Mouse (Mus musculus) forebrain, embryonic 12.5 days (tissue): Measurements from ENCODE around the gene 1700010B08Rik. TPM values are rescaled to one million over a fixed set of nuclear protein-coding genes. Genes with fewer than 3 reads are reported as not detected.
"Not testable (repeated sequence)": the region's sequence is repeated elsewhere in the genome, so short reads cannot be mapped to it uniquely, and the experiment has no call there.

Experiments
- ATAC-seq: fragments of 200-750 bp; cut with Nextera tagmentation; 2 replicates; pipeline ENCODE4 v1.8.0; 2017; ENCODE audit warnings: moderate TSS enrichment; ENCODE audit not compliant: low FRiP score
- H3K27ac ChIP-seq: fragments of 300-500 bp; sonication (generic); 2 replicates; pipeline ENCODE4 v1.5.1; 2016; ENCODE audit warnings: mild to moderate bottlenecking
- H3K27me3 ChIP-seq: fragments of 300-500 bp; sonication (generic); 2 replicates; pipeline ENCODE4 v1.6.1; 2016; ENCODE audit warnings: mild to moderate bottlenecking
- H3K36me3 ChIP-seq: fragments of 300-500 bp; sonication (generic); replicated peaks from 2 replicates; pipeline ENCODE4 v1.6.1; 2016; ENCODE audit warnings: mild to moderate bottlenecking
- H3K4me1 ChIP-seq: fragments of 300-500 bp; sonication (generic); 2 replicates; pipeline ENCODE4 v1.6.1; 2016
- H3K4me2 ChIP-seq: fragments of 300-500 bp; sonication (generic); 2 replicates; pipeline ENCODE4 v1.6.1; 2016; ENCODE audit warnings: mild to moderate bottlenecking, moderate library complexity
- H3K4me3 ChIP-seq: fragments of 300-500 bp; sonication (generic); replicated peaks from 2 replicates; pipeline ENCODE4 v1.5.1; 2016; ENCODE audit warnings: mild to moderate bottlenecking
- H3K9ac ChIP-seq: fragments of 300-500 bp; sonication (generic); 2 replicates; pipeline ENCODE4 v1.6.1; 2016; ENCODE audit warnings: mild to moderate bottlenecking
- H3K9me3 ChIP-seq: fragments of 300-500 bp; sonication (generic); 2 replicates; pipeline ENCODE4 v1.6.1; 2016
- WGBS: fragments of 180-500 bp; shearing (Covaris S2); methylation state at CpG from one replicate; pipeline ENCODE4 v1.1.7; 2016; 5-methylcytosine and 5-hydroxymethylcytosine counted together
- polyA plus RNA-seq: library from polyadenylated mRNA; unstranded; fragments of >200 nt; fragmentation: Nextera tagmentation; extraction: Ambion mirVana; gene quantifications from 2 replicates; pipeline ENCODE4 v1.2.1, GENCODE M21; 2016

1700010B08Rik gene
- not detected in 2 replicates for polyA plus RNA-seq

GRCm38 (mm10) chr2:173719115-173719514, at the start of gene 1700010B08Rik:
1700010B08Rik (plus strand) TSS chr2:173719415.
- H3K9me3 ChIP-seq, H3K4me2 ChIP-seq, H3K4me3 ChIP-seq, H3K27ac ChIP-seq, H3K36me3 ChIP-seq, ATAC-seq, H3K9ac ChIP-seq, H3K27me3 ChIP-seq: not testable (repeated sequence)
- WGBS = 85% methylated on average over 5 of the region's 7 CpGs
- peaks cover 10% of the 10 kb centered on the region; the same call in 1 of the 2 replicates for H3K4me1 ChIP-seq

GRCm38 (mm10) chr2:173672328-173672896, 46.8 kb upstream of the 1700010B08Rik start:
- Histone ChIP-seq H3K9me3 (no peaks in the 10 kb centered on the region), H3K27me3 (no peaks in the 10 kb centered on the region), H3K4me3 (no peak overlapping the region), H3K4me2 (no peak overlapping the region), H3K9ac (no peak overlapping the region), H3K36me3 (peaks cover 19% of the 10 kb centered on the region), H3K27ac (no peak overlapping the region), H3K4me1 (peaks cover 9% of the 10 kb centered on the region)
- WGBS = 53% methylated on average over 2 of the region's 2 CpGs
- no peak for ATAC-seq

- 80% methylated on average over 1 of the region's 1 CpGs for WGBS
Observed at GRCm38 (mm10) chr2:173673469-173673868, 45.7 kb upstream of the 1700010B08Rik start.

GRCm38 (mm10) chr2:173678593-173678992, 40.6 kb upstream of the 1700010B08Rik start:
- no peaks in the 10 kb centered on the region for H3K9me3 ChIP-seq
- H3K27me3 ChIP-seq = no peaks in the 10 kb centered on the region
- no peak overlapping the region for H3K4me3 ChIP-seq
- no peak overlapping the region for H3K4me2 ChIP-seq
- no peak overlapping the region for H3K9ac ChIP-seq
- WGBS = 94% methylated on average over 2 of the region's 2 CpGs
- no peak overlapping the region for H3K27ac ChIP-seq
- H3K36me3 ChIP-seq = peaks cover 11% of the 10 kb centered on the region; the same call in 1 of the 2 replicates
- H3K4me1 ChIP-seq = peaks cover 4% of the 10 kb centered on the region; the same call in 1 of the 2 replicates
- ATAC-seq = no peak

More at GRCm38 (mm10) chr2:173673469-173673868, 45.7 kb upstream of the 1700010B08Rik start:
- Histone ChIP-seq H3K27ac (no peak overlapping the region), H3K4me3 (no peak overlapping the region), H3K27me3 (no peaks in the 10 kb centered on the region), H3K9ac (no peak overlapping the region), H3K36me3 (peaks cover 16% of the 10 kb centered on the region), H3K9me3 (no peaks in the 10 kb centered on the region), H3K4me1 (peaks cover 9% of the 10 kb centered on the region), H3K4me2 (no peak overlapping the region)
- ATAC-seq = no peak

GRCm38 (mm10) chr2:173679217-173679616, 40.0 kb upstream of the 1700010B08Rik start:
- no peak overlapping the region for H3K9ac ChIP-seq
- no peak overlapping the region for H3K4me3 ChIP-seq
- no peaks in the 10 kb centered on the region for H3K27me3 ChIP-seq
- 84% methylated on average over 3 of the region's 3 CpGs for WGBS
- H3K36me3 ChIP-seq = peaks cover 6% of the 10 kb centered on the region; the same call in 1 of the 2 replicates
- H3K27ac ChIP-seq = no peak overlapping the region
- H3K9me3 ChIP-seq = no peaks in the 10 kb centered on the region
- no peak overlapping the region for H3K4me2 ChIP-seq
- ATAC-seq = no peak
- peaks cover 4% of the 10 kb centered on the region; the same call in 1 of the 2 replicates for H3K4me1 ChIP-seq

GRCm38 (mm10) chr2:173680153-173680552, 39.1 kb upstream of the 1700010B08Rik start:
- Histone ChIP-seq H3K4me2 (no peak overlapping the region), H3K36me3 (0 out of 2 replicates have a peak, but pooled peaks cover 3% of the 10 kb centered on the region), H3K9ac (no peak overlapping the region), H3K27me3 (no peaks in the 10 kb centered on the region), H3K27ac (no peak overlapping the region), H3K4me3 (no peak overlapping the region), H3K9me3 (no peaks in the 10 kb centered on the region), H3K4me1 (peaks cover 4% of the 10 kb centered on the region; the same call in 1 of the 2 replicates)
- 64% methylated on average over 1 of the region's 1 CpGs for WGBS
- no peak for ATAC-seq

- Histone ChIP-seq H3K36me3 (no peaks in the 10 kb centered on the region), H3K27ac (no peak overlapping the region), H3K4me3 (no peak overlapping the region), H3K9me3 (no peaks in the 10 kb centered on the region), H3K4me1 (peaks cover 18% of the 10 kb centered on the region), H3K27me3 (no peaks in the 10 kb centered on the region), H3K4me2 (no peak overlapping the region), H3K9ac (no peak overlapping the region)
- 71% methylated on average over 10 of the region's 10 CpGs for WGBS
- no peak for ATAC-seq
Observed at GRCm38 (mm10) chr2:173682773-173683172, 36.4 kb upstream of the 1700010B08Rik start.

GRCm38 (mm10) chr2:173685781-173686361, 33.3 kb upstream of the 1700010B08Rik start:
- no peak overlapping the region for H3K4me3 ChIP-seq
- 96% methylated on average over 3 of the region's 3 CpGs for WGBS
- H3K27ac ChIP-seq = no peak overlapping the region
- H3K4me2 ChIP-seq = no peak overlapping the region
- no peak for ATAC-seq
- peaks cover 20% of the 10 kb centered on the region for H3K36me3 ChIP-seq
- H3K9me3 ChIP-seq = no peaks in the 10 kb centered on the region
- H3K9ac ChIP-seq = no peak overlapping the region
- no peaks in the 10 kb centered on the region for H3K27me3 ChIP-seq
- peaks cover 18% of the 10 kb centered on the region for H3K4me1 ChIP-seq

- peaks cover 30% of the 10 kb centered on the region for H3K36me3 ChIP-seq
Observed at GRCm38 (mm10) chr2:173687363-173687762, 31.9 kb upstream of the 1700010B08Rik start.

GRCm38 (mm10) chr2:173689835-173690234, 29.4 kb upstream of the 1700010B08Rik start:
- Histone ChIP-seq H3K4me2 (no peak overlapping the region), H3K4me1 (peaks cover 13% of the 10 kb centered on the region), H3K4me3 (no peak overlapping the region), H3K9ac (no peak overlapping the region), H3K9me3 (no peaks in the 10 kb centered on the region), H3K36me3 (peaks cover 30% of the 10 kb centered on the region), H3K27me3 (no peaks in the 10 kb centered on the region), H3K27ac (no peak overlapping the region)
- no peak for ATAC-seq

More at GRCm38 (mm10) chr2:173687363-173687762, 31.9 kb upstream of the 1700010B08Rik start:
- H3K27ac ChIP-seq = no peak overlapping the region
- H3K9ac ChIP-seq = no peak overlapping the region
- H3K4me1 ChIP-seq = peaks cover 18% of the 10 kb centered on the region
- H3K4me2 ChIP-seq = no peak overlapping the region
- no peaks in the 10 kb centered on the region for H3K9me3 ChIP-seq
- ATAC-seq = no peak
- WGBS = 86% methylated on average over 5 of the region's 5 CpGs
- no peaks in the 10 kb centered on the region for H3K27me3 ChIP-seq
- no peak overlapping the region for H3K4me3 ChIP-seq

GRCm38 (mm10) chr2:173691748-173692147, 27.5 kb upstream of the 1700010B08Rik start:
- H3K27ac ChIP-seq = no peak overlapping the region
- ATAC-seq = no peak
- WGBS = 91% methylated on average over 6 of the region's 6 CpGs

GRCm38 (mm10) chr2:173692693-173693092, 26.5 kb upstream of the 1700010B08Rik start:
- H3K36me3 ChIP-seq = peaks cover 59% of the 10 kb centered on the region

More at GRCm38 (mm10) chr2:173691748-173692147, 27.5 kb upstream of the 1700010B08Rik start:
- Histone ChIP-seq H3K4me1 (0 out of 2 replicates have a peak, but pooled peaks cover 3% of the 10 kb centered on the region), H3K9ac (no peak overlapping the region), H3K27me3 (no peaks in the 10 kb centered on the region), H3K4me2 (no peak overlapping the region), H3K4me3 (no peak overlapping the region), H3K9me3 (no peaks in the 10 kb centered on the region), H3K36me3 (peaks cover 50% of the 10 kb centered on the region)

GRCm38 (mm10) chr2:173698850-173699249, 20.4 kb upstream of the 1700010B08Rik start:
- Histone ChIP-seq H3K27ac (no peak overlapping the region), H3K4me3 (no peak overlapping the region), H3K9ac (no peak overlapping the region), H3K36me3 (peaks cover 76% of the 10 kb centered on the region), H3K9me3 (no peaks in the 10 kb centered on the region), H3K4me2 (no peak overlapping the region), H3K27me3 (no peaks in the 10 kb centered on the region), H3K4me1 (no peaks in the 10 kb centered on the region)
- 85% methylated on average over 3 of the region's 3 CpGs for WGBS
- ATAC-seq = no peak

More at GRCm38 (mm10) chr2:173692693-173693092, 26.5 kb upstream of the 1700010B08Rik start:
- Histone ChIP-seq H3K27me3 (no peaks in the 10 kb centered on the region), H3K9ac (no peak overlapping the region), H3K4me1 (no peaks in the 10 kb centered on the region), H3K4me2 (no peak overlapping the region), H3K9me3 (no peaks in the 10 kb centered on the region), H3K27ac (no peak overlapping the region), H3K4me3 (no peak overlapping the region)
- no peak for ATAC-seq
- 80% methylated on average over 2 of the region's 2 CpGs for WGBS
